Mouse (Mus musculus): ENCODE results near the gene Purb.

The Purb gene

DNA sequence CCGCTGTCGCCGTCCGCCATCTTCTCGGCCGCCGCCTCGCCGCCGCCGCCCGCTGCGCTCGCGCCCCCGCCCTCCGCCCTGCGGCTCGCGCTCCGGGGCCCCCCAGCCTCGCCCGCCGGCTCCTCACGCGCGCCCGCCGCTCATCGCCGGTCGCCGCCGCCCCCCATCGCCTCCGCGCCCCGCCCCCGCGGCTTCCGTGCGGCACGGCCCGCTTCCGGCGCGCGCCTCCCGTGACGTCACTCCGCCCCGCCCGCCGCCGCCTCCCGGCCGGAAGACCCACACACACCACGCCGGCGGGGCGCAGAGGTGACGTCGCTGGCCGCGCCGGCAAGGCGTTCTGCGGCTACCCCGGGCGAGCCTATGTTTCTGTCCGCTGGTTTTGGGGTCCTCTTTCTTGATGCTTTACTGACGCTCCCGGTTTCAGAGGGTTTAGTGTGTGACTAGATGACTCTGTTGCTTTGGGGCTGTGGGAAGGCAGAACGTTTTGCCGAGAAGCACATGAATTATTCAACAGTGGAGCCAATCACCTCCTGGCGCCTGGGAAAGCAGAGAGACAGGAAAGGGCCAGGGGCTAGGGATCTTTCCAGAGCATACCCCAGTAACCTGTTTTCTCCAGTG is at the start of gene Purb:
Gene Purb, minus strand, starts transcription at position 51 of the 618 bp plus-strand sequence.
- peak; percentile 91 to 96 for DNase-seq

DNA sequence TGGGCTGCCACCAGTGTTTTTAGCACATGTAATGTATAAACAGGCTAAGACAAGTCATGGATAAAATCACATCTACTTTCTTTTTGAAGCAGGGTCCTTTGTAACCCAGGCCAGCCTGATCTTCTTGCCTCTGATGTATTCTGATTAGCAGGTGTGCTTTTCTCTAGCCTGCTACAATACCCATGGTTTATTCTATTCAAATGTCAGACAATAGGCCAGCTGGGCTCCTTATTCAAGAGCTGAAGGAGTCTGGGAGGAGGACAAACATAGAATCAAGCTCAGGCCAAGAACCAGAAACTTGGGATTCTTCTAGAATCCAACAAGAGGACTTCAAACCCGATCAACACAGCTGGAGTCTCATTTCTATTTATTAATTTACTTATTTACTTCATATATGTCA is 49.5 kb upstream of the Purb start:
- no peak for DNase-seq

DNA sequence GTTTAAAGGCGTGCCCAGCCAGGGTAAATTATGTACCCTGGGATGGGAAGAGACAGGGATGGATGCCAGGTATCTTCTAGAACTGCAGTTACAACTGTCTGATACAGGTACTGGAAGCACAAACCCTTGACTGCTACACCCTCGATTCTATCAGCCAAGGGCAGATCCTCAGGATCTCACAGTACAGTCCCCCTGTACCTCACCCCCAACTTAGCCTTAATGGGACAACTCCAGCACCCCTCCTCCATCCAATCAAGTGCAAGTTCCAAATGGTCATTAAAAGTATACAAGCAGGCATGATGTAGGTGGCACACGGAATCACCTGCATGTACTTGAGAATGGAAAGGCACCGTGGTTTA is 49.1 kb upstream of the Purb start:
- no peak for DNase-seq

DNA sequence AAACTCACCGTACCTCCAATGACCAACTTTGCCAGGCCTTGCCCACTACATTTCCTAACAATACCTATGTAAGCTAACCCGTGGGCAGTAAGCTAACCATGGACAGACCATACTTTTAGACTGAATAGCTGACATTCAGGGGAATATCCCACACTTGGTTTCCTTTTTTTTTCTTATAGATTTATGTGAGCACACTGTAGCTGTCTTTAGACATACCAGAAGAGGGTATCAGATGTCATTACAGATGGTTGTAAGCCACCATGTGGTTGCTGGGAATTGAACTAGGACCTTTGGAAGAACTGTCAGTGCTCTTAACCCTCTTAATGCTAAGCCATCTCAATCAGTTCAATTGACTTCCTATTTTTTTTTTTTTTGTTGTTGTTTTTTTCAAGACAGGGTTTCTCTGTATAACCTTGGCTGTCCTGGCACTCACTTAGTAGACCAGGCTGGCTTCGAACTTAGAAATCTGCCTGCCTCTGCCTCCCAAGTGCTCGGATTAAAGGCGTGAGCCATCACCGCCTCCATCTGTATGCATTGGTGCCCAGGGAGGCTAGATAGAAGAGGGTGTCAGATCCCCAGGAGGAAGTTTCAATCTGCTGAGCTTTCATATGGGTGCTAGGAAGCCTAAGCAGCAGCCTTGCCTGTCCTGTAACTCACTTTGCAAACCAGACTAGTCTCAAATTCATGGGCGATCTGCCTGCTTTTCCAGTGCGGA is 48.6 kb upstream of the Purb start:
- DNase-seq: no peak

DNA sequence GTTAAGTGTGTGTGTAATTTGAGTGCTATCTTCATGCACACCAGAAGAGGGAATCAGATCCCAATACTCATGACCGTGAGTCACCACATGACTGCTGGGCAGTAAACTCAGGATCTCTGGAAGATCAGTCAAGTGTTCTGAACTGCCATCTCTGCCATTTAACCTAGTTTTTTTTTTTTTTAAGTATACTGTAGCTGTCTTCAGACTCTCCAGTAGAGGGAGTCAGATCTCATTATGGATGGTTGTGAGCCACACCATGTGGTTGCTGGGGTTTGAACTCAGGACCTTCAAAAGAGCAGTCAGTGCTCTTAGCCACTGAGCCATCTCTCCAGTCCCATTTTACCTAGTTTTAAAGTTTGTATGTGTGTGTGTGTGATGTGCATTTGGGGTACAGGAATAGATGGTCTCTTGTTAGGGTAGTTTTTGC is 48.0 kb upstream of the Purb start:
- DNase-seq: no peak

DNA sequence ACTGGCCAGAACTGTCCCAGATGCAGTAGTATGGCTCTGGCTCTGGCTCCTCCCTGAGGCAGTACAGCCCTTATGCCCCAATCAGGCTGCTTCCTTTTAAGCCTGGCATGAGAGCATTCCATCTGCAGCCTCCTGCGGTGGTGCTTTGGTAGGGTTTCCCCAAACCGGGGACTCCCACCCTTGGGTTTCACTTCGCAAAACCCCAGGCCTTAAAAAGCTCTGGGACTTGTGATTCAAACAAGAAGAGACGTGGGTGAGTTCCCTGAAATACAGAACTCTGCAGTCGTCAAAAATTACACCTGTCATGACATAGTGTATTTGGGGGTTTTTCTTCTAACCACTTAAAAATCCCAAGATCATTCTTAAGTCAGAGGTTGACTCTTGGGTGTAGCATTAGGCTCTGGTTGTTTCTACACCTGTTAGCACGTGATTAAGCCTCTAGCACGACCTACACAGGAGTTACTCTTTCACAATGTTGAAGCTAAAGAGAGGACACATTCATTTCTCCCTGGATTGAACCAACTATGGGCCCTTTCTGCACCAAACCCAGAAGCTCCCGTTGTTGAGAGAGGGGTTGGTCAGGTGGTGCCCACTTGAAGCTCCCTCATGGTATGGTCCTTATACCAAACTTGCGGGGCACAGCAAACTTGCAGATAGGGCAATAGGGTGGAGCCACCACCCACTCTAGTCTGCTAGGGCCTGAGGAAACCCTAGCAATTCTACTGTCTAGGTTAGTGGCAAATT is 47.2 kb upstream of the Purb start:
- no peak for DNase-seq

DNA sequence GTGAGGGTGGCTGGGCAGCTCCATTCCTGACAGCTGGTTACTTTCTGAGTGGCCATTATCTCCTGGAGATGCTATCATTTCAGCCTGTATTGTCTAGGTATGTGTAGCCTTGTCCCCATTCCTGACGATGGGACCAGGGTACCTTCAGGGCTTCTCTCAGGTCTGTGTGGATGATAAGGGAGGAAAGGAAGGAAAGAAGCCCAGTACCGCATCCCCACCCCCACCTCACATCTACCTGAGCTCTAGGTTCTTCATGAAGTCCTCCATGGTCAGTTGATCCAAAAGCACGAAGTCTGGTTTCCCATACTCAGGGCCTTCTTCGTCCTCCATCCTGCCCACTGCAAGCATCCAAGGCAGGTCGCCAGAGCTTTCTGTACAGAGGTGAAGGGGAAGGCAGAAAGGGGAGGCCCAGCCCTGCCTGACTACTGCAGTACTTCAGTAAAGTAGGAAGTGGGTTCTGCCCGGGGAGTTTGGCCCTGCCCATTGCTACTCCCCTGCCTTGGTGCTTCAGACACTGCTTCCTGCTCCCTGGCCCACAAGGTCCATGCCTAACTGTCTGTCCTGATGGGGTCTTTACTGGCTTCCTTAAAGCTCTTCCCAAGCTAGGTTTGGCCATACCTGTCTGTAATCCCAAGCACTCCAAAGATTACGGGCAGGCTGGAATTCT is 44.9 kb upstream of the Purb start, which contains the start of gene Myo1g:
Gene Myo1g, minus strand, starts transcription at position 459 of the 667 bp plus-strand sequence.
- DNase-seq: no peak

DNA sequence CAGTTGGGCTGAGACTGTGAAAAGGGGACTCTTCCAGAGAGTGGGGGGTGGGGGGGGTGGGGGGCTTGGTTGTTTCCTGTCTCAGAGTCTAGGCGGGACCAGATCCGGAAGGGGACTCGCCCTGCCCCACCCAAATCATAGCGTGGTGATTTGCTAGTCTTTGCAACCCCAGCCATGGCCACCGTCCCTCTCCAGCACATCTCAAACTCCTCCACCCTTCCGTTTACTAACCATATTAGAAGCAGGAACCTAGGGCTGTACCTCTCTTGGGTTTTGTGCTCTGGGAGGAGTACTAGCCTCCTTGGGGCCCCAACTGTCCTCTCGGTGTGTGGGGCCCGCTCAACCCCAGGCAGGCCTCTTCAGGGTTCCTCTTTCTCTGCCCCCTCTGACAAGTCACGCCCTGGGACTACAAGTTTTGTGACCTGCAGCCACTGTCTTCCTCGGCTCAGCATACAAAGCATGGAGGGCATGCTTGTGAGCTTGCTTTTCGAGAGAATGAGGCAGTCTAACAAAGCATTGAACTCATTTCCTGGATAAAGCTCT is 43.8 kb upstream of the Purb start:
- DNase-seq: no peak

DNA sequence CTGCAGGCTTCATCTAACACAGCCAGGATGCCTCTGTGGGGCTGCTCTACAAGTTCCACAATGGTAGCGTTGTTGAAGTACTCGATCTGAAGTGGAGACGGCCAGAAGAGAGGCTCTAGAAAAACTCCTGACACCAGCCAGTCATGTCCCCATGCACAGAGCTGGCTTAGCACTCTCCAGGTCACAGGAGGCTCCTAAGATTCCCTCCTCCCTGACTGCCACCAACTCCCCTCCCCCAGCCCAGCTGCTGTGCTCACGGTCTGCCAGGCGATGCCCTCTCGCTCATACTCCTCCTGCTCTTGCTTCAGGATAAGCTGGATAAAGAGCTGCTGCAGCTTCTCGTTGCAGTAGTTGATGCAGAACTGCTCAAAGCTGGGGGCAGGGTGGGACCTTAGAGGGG is 39.1 kb upstream of the Purb start:
- DNase-seq: no peak

DNA sequence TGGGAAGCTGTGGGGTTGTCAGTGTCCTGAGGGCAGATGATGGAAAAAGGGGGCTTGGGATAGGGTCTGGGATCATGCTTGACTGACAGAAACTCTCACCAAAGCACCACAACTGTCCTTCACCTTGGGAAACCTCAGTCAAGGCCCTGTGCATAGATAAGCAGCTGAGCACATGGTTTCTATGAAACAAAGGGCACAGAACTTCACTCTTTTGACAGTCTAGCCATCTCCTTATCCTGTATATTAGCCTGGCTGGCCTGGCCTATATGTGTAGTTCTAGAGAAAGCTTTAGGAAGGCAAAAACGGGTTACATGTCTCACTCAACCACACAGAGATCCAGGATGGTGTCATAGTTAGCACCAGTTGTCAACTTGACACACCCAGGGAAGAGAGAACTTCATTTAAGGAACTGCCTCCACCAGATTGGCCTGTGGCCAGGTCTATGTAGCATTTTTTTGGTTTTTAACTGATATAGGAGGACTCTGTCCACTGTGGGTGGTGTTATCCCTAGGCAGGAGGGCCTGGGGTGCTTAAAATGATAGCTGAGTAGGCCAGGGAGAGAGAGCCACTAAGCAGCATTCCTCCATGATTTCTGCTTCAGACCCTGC is 32.7 kb upstream of the Purb start:
- no peak for DNase-seq

DNA sequence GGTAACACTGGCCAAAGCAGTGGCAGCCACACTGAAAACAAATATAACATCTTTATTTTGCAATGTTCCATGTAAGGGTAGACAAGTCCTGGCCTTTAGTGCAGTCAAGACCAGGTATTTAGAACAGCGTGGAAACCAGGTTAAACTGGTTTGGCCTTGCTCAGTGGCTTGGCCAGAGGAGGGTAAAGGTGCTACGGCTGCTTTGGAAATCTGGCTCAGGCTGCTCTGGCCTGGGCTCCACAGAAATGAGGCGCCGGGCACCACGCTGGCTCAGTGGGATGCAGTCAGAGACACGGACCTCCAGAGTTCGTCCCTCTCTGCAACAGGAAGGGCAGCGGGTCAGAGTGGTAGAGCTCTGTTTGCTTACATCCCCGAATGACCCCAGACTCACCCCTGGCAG is 30.8 kb upstream of the Purb start:
- peak; percentile 20 to 58 for DNase-seq

DNA sequence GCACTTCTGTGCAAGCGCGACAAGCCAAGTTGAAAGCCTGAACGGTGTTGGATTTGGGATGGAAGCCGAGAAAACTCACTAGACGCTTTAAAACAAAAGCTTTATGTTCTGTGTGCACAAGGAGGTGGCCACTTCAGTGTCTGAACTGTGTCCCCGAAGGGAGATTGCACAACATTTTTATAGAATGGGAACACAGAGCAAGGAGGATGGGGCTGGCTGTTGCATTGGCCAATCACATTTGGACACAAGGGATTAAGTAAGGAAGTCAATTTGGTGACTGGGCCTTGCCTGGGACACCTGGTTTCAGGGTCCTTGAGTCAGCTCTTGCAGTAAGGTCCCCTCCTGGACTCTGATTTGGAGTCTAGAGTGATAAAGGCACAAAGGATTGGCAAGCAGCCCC is 29.0 kb upstream of the Purb start:
- DNase-seq: no peak

DNA sequence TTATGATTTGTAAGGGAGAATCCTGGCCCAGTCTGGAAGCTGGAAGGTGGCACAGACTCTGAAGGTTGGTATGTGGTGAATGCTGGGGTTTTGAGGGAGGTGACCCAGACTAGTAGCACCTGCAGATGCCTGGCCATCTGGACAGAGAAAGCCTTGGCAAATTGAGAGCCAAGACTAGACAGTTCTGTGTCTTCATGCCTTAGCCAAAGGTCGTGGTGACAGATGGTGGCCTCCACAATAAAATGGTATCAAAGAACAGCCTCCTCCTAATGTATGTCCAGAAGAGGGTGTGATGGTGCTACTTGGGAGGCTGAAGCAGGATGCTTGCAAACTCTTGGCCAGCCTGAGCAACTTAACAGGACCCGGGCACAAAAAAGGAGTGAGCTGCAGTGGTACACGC is 28.5 kb upstream of the Purb start:
- no peak for DNase-seq

DNA sequence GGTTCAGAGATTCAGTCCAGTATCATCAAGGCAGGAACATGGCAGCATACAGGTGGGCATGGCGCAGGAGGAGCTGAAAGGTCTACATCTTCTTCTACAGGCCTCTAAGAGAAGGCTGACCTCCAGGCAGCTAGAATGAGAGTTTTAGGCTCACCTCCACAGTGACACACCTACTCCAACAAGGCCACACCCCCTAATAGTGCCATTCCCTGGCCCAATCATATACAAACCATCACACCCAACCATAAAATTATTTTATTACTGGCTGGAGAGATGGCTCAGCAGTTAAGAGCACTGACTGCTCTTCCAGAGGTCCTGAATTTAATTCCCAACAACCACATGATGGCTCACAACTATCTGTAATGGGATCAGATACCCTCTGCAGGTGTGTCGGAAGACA is 26.8 kb upstream of the Purb start:
- DNase-seq: no peak

DNA sequence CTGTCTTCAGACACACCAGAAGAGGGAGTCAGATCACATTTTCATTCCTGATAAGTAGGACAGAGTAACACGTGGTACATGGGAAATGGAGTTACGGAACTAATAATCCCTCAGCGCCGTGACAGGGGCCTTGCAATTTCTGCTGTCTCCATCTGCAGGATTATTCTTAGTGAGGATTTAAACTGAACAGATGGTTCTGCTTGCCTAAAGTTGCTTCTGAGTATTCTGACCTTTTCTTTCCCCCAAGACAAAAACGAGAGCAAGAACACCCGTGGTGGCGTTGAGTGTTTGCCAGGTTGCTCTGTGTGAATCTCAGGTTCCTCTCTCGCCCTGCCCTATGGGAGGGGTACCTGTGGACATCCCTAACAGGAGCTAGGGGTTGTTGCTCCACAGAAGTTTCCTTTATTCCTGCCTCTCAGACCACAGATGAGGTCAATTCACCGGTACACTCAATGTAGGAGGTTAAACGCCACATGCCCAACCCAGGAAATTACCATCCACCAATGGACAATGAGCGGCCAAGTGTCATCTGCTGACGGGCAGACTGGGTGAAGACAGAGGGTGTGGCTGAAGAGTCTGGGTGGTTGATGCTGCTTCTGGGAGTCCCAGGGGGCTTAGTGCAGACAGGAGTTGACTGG is 21.7 kb upstream of the Purb start:
- no peak for DNase-seq

DNA sequence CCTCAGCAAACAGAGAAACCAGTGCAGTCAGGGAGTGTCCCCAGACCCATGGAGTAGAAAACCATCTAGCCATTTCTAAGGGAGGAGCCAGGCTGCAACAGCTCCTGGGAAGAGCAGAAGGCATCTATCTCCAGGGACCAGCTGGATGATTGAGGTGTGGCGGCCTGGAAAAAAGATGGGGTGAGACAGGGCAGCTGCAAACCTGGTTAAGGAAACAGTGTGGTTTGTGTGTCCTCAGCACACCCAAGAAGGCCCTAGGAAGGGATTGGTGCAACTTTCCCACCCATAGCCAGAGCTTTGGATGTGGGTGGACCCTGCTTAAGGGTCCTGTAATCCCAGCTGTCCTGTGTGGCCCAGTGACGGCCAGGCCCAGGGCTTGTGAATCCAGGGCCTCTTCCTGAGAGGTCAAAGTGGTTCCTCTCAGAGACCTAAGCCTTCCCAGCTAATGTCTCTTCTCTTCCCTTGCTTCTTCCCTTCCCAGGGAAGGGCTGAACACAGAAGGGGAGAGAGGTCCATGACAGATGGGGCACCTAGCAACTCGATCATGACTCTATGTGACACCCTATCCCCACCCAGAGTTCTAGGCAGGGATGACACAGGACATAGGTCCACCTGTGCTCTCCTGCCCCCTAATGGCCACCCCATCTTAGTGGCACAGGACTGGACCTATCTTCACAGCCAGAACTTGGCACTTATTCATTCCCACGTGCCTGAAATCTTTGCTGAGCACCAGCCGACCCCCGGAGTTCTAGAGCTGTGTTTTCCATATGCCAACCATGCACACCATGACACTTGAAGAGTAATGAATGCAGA is 14.2 kb upstream of the Purb start:
- DNase-seq: peak; percentile 67 to 75

DNA sequence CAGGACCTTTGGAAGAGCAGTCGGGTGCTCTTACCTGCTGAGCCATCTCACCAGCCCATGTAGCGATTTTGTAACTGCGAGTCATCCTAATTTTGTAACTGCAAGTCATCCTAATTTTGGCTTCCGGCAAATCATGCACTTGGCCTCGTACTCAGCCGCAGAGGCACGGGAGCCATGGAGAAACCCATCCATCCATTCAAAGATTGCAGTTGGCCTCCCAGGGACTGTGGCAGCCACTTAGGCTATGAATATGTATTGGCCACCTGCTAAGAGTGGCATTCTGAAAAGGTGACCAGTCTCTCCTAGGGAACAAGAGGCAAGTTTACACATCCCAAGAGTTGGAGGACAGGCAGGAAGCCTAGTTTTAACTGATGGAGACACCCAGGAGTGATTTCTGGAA is 13.5 kb upstream of the Purb start:
- DNase-seq: peak; percentile 36 to 71

DNA sequence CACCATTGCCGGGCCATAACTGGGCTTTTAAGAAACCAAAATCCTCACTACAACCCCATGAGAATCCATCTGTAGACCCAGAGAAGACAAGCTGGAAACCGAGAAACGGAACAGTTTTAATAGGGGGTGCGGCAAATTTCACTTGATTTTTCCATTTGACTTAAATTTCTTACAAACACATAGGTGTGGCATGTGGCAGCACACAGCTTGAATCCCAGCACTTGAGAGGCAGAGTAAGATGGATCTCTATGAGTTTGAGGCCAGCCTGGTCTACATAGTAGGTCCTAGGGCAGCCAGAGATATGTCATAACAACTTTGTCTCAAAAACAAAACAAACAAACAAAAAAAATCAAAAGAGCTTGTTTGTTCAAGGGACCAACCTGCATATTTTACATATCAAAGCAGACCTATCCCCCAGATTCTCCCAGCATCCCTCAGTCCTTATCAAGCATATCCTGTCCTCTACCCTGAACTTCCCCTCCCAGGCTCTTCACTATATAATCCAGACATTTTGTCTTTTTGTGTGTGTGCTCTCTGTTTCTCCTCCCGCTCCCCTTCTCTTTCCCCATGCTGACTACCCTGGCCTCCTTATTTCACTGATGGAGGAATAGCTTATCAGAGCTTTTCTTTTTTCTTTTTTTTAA is 12.4 kb upstream of the Purb start:
- DNase-seq: no peak

DNA sequence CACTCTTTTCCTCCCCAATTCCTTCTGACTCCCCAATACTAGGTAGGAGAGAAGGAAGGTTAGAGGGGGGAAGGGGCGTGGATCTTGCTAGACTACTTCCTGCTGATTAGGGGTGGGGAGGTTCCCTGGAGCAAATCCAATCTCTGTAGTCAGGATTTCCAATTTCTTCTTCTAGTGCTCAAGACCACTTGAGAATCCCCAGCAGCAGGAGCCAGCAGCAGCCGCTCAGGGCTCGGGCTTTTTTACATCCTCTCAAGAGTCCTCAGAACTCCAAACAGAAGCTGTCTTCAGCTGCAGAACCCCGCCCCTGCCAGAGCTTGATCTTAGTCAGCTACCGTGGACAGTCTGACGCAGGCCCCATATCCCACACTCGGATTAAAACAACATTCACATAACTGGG is 11.8 kb upstream of the Purb start:
- DNase-seq: no peak

DNA sequence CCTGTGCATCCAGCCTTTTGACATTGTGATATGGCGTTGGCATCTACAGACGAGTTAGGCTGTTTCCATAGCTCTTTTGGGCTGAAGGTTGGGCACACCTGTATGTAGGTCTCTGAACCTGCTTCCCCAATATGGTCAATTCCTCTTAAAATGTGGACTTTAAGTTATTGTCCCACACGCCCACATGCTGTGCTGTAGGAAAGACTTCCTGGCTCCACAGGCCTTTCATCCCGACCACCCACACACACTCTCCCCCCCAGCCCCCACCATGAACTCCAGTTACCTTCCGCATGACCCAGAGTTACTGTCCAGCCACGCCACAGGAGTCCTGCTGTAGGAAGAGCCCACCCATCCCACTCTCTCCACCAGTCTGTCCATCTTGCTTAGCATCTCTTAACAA is 11.2 kb upstream of the Purb start:
- no peak for DNase-seq

All from kidney, postnatal 25 days (tissue).